Mouse (Mus musculus) layer of hippocampus, adult 8-10 months (tissue): ENCODE results near the gene Ltbp1. TPM values are rescaled to one million over a fixed set of nuclear protein-coding genes. Genes with fewer than 3 reads are reported as not detected.

ENCODE experiments used
- DNase-seq, 2 experiments: peaks; one replicate each; pipeline ENCODE4 v3.0.0; 2022; ENCODE audit warnings: low spot score in 2 of 2
- total RNA-seq, 4 experiments: library from RNA; stranded (reverse); gene quantifications; 2 replicates each; pipeline ENCODE4 v1.2.4; 2022

Gene Ltbp1
- total RNA-seq, 4 experiments from 2014 or later = 5.7 to 9.0 (median 7.4) TPM

GRCm38 (mm10) chr17:75349602-75350001 lies 344.2 kb downstream of the Ltbp1 start:
- no peak for DNase-seq

DNA sequence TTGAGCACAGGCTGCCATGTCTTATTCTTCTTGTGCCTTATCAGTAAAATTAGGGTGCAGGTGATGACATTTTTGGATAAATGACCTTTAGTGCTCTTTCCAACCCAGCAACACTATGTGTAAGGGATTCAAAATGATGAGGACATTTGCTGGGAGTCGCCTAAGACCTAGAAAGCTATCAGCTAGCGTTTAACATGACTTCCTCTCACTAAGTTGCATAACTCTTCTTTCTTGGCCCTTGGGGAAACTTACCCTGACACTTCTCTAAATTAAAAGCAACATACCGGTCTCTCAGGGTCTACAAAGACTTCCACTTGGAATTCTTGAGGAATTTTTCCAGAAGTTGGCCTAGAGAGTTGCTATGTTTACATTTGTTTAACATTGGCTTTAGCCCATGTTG lies 348.0 kb downstream of the Ltbp1 start:
- no peak for DNase-seq

GRCm38 (mm10) chr17:75355431-75355830 lies 350.1 kb downstream of the Ltbp1 start:
- no peak for DNase-seq

DNA sequence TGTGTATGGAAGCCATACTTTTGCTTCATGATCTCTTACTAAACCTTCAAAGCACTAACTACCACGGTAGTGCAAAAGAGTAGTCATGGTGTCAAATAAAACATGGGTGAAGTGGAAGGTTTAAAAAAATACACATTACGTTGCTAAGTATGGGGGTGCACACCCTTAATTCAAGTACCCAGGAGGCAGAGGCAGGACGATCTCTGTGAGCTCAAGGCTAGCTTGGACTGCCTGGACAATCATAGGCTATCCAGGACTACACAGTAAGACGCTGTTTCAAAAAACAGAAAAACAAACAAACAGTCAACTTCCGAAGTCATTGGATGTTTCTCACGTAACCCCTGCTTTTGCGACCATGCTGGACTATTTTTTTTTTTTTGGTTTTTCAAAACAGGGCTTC lies 354.7 kb downstream of the Ltbp1 start:
- no peak for DNase-seq

- DNase-seq = no peak
Measured at GRCm38 (mm10) chr17:75366332-75366731, 361.0 kb downstream of the Ltbp1 start.

GRCm38 (mm10) chr17:75367486-75368155 lies 362.3 kb downstream of the Ltbp1 start:
- no peak for DNase-seq

DNA sequence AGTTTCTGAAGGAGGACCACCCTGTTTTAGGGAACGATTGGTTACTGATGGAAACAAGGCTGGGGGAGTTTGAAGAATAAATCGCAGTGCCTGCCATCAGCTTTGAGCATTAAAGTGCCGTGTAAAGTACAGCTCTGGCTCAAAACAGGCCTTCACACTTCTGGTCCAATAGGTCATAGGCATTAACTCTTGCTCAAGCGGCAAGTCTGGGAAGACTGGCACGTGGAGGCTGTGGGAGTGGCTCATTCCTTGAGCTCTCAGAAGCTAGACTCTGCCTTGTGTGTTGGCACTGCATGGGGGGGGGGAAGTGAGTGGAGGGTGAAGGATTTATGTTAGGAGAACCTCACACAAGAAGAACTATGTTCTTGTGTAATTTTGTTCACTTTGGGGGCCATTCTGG lies 363.2 kb downstream of the Ltbp1 start:
- no peak for DNase-seq

DNA sequence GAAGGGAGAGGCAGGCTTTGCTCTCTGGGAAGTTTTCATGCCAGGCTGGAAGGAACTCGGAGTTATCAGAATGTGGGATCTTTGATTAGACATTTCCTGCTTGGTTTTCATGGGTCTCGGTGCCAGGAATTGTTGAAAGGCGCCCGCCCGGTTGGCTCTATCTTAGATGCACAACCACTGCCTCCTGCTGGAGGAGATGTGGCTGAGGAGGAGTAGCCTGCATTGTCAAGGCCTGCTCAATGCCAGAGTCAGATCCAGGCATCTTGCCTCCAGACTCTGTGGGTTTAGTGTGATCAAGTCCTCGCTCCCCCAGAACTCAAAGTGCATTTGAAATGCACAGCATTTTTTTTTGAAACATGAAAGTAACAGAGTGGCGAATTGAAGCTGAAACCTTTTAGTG lies 364.0 kb downstream of the Ltbp1 start:
- no peak for DNase-seq

- DNase-seq = no peak
Measured at GRCm38 (mm10) chr17:75370120-75370519, 364.8 kb downstream of the Ltbp1 start.

DNA sequence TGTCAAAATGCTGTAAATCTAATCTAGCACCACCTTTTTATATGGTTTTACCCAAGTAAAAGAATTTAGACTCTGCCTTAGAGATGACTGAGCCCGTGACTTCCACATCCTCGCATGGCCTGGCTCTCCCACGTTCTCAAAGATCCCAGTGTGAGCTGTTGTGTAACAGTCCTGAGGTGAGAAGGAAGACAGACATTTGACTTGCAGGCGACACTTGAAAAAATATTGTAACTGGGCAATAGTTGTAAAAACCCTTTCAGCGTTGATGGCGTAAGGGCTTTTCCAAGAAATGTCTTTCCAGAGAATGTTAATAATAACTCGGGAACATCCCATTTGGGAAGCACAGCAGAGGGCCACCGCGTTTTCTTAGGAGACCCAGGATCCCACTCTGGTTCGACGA lies 366.3 kb downstream of the Ltbp1 start:
- DNase-seq = no peak

- DNase-seq = peak in 1 of 2 experiments; percentile 30
Measured at GRCm38 (mm10) chr17:75372371-75372770, 367.0 kb downstream of the Ltbp1 start.

DNA sequence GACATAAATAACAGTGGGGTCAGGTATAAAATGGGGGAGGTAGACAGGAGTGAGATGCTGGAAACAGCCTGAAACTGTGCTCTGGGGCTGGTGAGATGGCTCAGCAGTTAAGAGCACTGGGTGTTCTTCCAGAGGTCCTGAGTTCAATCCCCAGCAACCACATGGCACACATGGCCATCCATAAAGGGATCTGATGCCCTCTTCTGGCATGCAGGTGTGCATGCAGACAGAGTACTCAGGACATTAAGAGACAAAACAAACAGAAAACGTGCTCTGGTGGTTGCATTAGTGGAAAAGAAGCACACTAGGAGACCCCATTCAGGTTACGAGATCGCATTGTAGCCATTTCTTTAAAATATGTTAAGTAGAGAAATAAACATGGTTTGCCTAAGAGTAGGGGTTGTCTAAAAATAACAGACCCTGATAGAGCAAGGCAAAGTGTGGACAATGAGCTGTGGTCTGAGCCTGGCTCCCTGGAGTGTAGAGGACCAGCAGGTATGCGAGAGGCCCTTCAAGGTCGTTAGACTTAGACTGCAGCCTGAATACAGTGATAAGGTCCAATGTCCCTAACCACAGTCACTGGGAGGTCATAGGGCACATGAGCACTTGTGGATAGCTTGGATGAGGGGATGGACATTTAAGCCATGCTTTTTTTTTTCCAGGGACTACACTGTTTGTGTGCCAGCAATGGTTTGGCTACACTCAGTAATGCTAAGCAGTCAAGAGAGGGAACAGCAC lies 369.1 kb downstream of the Ltbp1 start:
- no peak for DNase-seq

- DNase-seq = no peak
Measured at GRCm38 (mm10) chr17:75378256-75378871, 373.0 kb downstream of the Ltbp1 start.

- DNase-seq = no peak
Measured at GRCm38 (mm10) chr17:75380167-75380566, 374.8 kb downstream of the Ltbp1 start.

DNA sequence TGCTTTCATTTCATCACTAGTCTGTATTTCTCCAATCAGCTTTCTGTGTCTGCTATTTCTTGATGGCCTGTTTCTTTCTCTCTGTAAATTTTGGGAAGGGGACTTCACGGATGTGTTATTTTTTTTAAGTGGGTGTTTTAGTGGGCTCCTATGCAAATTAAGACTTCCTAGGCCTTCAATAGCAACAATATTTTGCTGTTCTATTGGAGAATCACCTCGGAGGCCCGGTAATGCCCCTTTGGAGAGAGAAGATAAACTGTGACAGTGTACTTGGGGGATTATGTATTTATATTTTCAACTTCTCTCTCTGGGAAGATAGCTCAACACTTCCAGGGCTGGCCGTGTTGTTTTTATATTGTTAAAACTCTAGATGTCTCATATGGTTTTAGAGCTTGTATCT lies 383.0 kb downstream of the Ltbp1 start:
- no peak for DNase-seq

DNA sequence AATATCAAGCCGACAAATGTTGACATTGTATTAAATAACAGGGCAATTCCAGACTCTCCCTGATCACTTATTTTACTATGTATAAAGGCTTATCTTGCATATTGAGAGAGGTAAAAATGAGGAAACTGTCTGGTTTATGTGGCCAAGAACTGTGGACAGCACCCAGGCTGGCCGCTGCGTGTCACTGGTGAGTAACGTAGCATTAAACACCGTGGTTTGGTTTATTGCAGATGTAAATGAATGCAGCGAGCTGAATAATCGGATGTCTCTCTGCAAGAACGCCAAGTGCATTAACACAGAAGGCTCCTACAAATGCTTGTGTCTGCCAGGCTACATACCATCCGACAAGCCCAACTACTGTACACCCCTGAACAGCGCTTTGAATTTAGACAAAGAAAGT lies 384.8 kb downstream of the Ltbp1 start:
- DNase-seq = no peak

DNA sequence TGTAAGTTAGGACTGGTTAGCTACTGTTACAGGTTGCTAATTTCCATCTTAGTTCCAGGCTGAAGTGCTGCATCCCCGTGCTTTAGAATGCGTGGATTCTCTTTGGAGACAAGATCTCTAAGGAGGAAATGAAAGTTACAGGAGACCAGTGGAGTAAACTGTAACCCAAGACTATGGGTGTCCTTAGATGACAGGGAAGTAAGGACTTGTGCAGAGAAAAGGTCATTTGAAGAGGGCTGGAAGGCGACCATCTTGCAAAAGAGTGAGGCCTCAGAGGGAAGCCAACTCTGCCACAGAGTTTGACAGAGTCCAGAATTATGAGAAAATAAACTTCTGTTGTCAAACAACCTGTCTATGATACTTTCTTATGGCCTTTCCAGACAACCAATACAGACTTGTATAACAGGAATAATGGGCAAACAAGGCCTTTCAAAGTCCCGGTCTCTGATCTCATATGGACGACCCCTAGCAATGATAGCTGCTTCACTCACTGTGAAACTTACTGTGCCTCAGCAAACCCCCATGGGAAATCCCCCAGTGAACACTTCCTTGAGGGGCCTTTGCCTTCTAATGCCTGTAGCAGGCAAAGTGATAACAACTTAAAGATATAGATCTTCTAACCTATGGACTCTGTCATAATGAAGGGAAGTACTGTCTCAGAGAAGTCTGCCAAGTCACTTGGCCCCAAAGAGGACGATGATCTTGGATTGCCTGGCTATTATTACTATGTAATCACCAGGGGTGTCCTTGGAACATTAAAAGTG lies 386.2 kb downstream of the Ltbp1 start:
- DNase-seq = no peak

- peak in 1 of 2 experiments; percentile 11 for DNase-seq
Measured at GRCm38 (mm10) chr17:75406405-75406804, 401.0 kb downstream of the Ltbp1 start.

DNA sequence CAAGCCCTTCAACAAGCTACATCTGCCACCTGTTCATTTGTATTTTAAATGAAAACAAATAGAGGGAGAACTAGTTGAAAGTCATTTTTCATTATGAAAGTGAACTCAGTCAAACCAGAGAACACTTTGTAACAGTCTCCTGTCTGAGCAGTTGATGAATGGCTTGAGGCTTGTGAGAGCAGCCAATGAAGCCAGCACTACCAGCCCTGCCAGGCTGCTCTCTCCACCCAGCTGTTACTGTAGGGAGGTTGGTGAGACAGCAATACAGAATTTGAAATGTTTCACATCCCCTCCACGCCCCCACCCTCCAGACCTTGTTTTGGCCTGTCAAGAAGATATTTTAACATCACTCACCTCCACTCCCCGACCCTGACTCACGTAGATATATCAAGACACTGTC lies 411.5 kb downstream of the Ltbp1 start:
- no peak for DNase-seq

DNA sequence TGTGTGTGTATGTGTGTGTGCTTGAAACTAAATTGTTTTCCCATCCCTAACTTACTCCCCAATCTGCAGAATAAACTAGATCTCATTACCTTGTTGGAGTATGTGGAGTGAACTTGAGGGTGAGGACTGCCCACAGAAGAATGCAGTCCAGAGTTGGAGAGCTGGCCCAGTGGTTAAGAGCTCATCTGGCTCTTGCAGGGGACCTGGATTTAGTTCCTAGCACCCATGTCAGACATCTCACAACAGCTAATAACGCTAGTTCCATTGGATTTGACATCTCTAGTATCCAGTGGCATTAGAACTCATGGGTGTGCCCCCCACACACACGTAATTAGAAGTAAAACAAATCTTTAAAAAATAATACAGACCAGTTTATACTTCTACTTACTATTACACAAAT lies 428.8 kb downstream of the Ltbp1 start:
- no peak for DNase-seq

DNA sequence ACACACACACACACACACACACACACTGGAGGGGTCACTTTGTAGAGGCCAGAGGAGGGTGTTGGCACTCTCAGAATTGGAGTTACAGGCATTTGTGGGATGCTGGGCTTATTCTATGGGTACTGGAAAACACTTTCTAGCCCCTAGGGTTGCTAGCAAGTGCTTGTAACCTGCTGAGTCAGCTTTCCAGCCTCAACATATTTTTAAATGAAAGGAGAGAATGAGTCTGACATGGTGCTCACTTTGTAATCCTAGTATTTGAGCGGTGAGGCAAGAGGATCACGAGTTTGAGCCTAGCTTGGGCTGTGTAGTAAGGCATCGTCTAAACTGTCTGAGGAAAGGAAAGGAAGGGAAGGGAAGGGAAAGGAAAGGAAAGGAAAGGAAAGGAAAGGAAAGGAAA lies 429.5 kb downstream of the Ltbp1 start:
- DNase-seq = no peak

- no peak for DNase-seq
Measured at GRCm38 (mm10) chr17:75435599-75435998, 430.2 kb downstream of the Ltbp1 start, which contains the start of gene Rasgrp3. Gene Rasgrp3 (plus strand): TSS chr17:75435896.
